Mouse (Mus musculus) gastrocnemius, adult 18-20 months (tissue): ENCODE measurements around the gene Cep63. TPM values are rescaled to one million over a fixed set of nuclear protein-coding genes. Genes with fewer than 3 reads are reported as not detected.

Source experiments
- DNase-seq: peaks from one replicate; pipeline ENCODE4 v3.0.0; 2021; ENCODE audit warnings: low spot score
- long read RNA-seq, 2 experiments: library from polyadenylated mRNA; stranded (forward); transcript quantifications; one replicate each; pipeline ENCODE4 v2.0.0; 2021
- total RNA-seq, 2 experiments: library from RNA; stranded (reverse); gene quantifications; 2 replicates each; pipeline ENCODE4 v1.2.3; 2021

Cep63 gene
- total RNA-seq, result 10 to 100 TPM; 21.7 to 23.8 TPM
- long read RNA-seq, experiment 1, full-length matches to known transcripts, result 2 of 12 reads
- long read RNA-seq, experiment 1, partial matches to known transcripts, result 2 of 12 reads
- long read RNA-seq, experiment 1, other reads (novel, unspliced or antisense), result 8 of 12 reads
- long read RNA-seq, experiment 2, full-length matches to known transcripts, result 7 of 24 reads
- long read RNA-seq, experiment 2, partial matches to known transcripts, result 3 of 24 reads
- long read RNA-seq, experiment 2, other reads (novel, unspliced or antisense), result 14 of 24 reads

GRCm38 (mm10) chr9:102625983-102626838, at the start of gene Cep63, which contains the start of gene Anapc13:
Cep63 (minus strand) TSS chr9:102626534.
Anapc13 (plus strand) TSS chr9:102626296.
- peak; percentile 97 for DNase-seq

GRCm38 (mm10) chr9:102675922-102676321, 49.6 kb upstream of the Cep63 start:
- no peak for DNase-seq

GRCm38 (mm10) chr9:102673381-102673780, 47.0 kb upstream of the Cep63 start:
- DNase-seq, result no peak

GRCm38 (mm10) chr9:102668906-102669305, 42.6 kb upstream of the Cep63 start:
- no peak for DNase-seq

- DNase-seq, result no peak
Observed at GRCm38 (mm10) chr9:102668115-102668514, 41.8 kb upstream of the Cep63 start.

- no peak for DNase-seq
Observed at GRCm38 (mm10) chr9:102656355-102657095, 30.2 kb upstream of the Cep63 start.

- DNase-seq, result peak; percentile 29
Observed at GRCm38 (mm10) chr9:102651199-102651720, 24.9 kb upstream of the Cep63 start.

- DNase-seq, result peak; percentile 66
Observed at GRCm38 (mm10) chr9:102650637-102651036, 24.3 kb upstream of the Cep63 start.

GRCm38 (mm10) chr9:102649917-102650527, 23.7 kb upstream of the Cep63 start:
- DNase-seq, result peak; percentile 55

GRCm38 (mm10) chr9:102647010-102647409, 20.7 kb upstream of the Cep63 start:
- no peak for DNase-seq

- DNase-seq, result no peak
Observed at GRCm38 (mm10) chr9:102645119-102645695, 18.9 kb upstream of the Cep63 start.

GRCm38 (mm10) chr9:102643486-102644101, 17.3 kb upstream of the Cep63 start:
- DNase-seq, result peak; percentile 80

GRCm38 (mm10) chr9:102643071-102643485, 16.7 kb upstream of the Cep63 start:
- DNase-seq, result peak; percentile 58

- no peak for DNase-seq
Observed at GRCm38 (mm10) chr9:102641531-102641930, 15.2 kb upstream of the Cep63 start.

- DNase-seq, result no peak
Observed at GRCm38 (mm10) chr9:102639510-102639909, 13.2 kb upstream of the Cep63 start.

- no peak for DNase-seq
Observed at GRCm38 (mm10) chr9:102638963-102639362, 12.6 kb upstream of the Cep63 start.

- DNase-seq, result no peak
Observed at GRCm38 (mm10) chr9:102637115-102637514, 10.8 kb upstream of the Cep63 start.

- DNase-seq, result peak; percentile 65
Observed at GRCm38 (mm10) chr9:102636553-102636952, 10.2 kb upstream of the Cep63 start.

- no peak for DNase-seq
Observed at GRCm38 (mm10) chr9:102634453-102634852, 8.1 kb upstream of the Cep63 start.

- DNase-seq, result peak; percentile 68
Observed at GRCm38 (mm10) chr9:102632923-102633537, 6.7 kb upstream of the Cep63 start.
